Mouse (Mus musculus) urinary bladder, postnatal 36 days (tissue): ENCODE measurements around the gene Slc45a3.

Experiments used
- DNase-seq, 2 experiments: peaks; one replicate each; pipeline ENCODE4 v3.0.0; 2022; ENCODE audit warnings: low spot score in 2 of 2, mixed read lengths in 1 of 2

Gene Slc45a3

DNA sequence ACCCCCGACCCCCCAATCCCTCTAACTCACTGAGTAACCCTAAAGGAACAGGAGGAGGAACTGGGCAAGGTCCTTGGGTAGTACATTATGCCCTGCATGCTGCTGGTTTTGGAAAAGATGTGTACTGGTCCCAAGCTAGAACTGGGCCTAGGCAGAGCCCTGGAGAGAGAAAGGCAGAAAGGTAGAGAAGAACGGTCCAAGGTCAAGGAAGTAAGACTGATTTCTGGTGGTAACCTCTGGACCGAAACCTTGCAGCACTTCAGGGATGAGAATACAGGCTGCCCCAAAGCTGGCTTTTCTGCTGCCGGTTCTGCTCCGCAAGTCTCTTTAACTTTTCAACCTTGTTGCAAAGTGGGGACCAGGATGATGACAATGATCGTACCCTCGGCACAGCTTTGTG lies 1.8 kb downstream of the Slc45a3 start:
- no peak for DNase-seq

DNA sequence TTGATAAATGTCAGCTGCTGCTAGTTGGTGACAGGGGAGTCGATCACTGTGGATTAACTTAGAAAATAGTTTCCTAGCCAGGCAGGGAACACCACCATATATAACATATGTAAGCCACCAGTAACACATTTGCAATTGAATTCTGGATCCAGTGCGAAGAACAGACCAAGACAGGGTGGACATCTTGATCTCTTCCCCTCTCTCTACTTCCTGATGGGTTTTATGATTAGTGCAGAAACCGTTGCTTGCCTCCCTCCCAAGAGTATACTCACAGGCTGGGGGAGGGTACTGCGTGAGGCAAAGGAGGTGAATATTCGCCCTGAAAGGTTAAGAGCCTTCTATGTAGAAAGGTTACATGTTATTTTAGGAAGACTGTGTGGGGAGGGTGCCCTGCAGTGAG lies 3.1 kb downstream of the Slc45a3 start:
- DNase-seq, result no peak

DNA sequence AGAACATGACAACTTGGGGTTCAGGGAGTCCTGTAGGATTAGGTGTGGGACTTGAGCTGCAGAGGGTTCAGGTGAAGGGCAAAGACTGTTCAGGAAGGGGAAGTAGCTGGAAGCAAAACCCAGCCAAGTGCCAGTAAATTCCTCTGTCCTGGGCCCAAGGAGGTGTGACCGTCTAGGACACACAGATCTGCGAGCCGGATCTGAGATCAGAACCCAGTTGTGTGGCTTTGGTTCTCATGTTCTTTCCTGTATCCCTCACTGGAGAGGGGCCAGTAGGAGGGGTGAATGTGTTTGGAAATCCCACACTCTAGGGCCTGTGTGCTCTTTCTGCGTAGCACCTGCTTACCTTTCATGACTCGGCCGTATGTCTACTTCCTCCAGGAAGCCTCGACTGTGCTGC lies 4.6 kb downstream of the Slc45a3 start:
- no peak for DNase-seq

DNA sequence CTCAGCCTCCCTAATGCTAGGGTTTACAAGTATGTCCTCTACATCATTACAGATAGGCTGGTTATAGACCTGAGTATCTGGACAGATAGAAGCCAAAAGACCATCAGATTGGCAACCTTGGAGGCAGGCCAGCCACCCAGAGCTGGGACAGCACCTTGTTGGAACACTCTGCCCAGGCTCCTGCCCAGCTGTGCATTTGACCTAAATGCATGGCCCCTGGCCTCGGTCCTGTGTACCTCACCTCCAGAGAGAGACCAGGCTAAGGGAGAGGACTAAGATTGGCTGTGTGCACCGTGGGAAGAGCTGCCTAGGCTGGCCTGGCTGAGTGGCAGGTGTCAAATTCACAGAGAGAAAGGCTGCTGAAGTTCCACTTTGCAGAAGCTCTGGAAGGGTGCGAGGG lies 5.8 kb downstream of the Slc45a3 start:
- DNase-seq, result no peak

DNA sequence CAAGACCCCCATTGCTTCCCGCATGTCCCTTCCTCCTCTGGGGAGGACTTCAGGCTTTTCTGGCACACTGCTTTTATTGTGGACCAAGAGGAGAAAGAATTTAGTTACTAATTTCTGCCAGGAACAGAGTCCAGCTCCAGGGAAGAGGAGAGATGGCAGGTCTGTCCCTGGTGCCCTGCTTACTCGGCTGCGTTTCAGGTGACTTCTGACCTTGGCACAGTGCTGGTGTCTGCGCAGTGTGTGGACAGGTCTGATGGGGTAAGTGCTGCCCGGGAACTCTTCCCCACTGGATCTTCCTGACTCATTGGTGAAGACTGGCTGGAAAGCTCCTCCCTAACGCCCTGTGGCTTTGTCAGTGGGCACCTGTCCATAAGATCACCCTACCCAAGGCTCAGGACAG lies 6.2 kb downstream of the Slc45a3 start:
- DNase-seq, result no peak

DNA sequence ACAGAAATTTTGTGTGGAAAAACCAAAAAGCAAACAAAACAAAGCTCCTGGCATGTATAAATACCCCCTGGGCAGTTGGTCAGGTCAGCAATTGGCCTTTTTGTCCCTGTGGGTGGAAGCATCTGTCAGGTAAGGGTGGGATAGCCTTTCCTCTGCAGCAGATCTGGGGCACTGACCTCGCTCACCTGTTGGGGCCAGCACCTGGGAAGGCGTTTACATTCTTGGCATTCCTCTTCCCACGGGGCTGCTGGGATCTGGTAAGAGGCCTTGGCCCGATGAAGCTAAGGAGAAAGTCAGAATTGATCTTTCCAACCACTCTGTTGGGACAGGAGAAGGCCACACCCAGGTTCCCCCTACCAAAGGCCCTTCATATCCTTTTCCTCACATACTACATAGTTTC lies 7.1 kb downstream of the Slc45a3 start:
- no peak for DNase-seq

DNA sequence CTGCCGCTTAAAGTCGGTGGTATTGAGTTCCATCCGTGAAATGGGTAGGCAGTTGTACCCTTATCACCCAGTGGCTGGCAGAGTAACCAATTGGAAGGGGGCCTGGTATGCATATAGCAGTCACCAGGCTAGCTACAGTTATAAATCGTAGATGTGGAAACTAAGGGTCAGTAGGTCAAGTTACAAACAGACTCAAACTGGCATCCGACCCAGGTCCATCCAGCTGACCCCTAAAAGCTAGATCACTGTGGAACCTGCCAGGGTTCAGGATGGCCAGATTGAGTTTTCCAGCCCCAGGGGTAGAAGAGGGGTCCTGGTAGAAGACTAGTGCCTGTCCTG lies 7.5 kb downstream of the Slc45a3 start:
- DNase-seq, result no peak

DNA sequence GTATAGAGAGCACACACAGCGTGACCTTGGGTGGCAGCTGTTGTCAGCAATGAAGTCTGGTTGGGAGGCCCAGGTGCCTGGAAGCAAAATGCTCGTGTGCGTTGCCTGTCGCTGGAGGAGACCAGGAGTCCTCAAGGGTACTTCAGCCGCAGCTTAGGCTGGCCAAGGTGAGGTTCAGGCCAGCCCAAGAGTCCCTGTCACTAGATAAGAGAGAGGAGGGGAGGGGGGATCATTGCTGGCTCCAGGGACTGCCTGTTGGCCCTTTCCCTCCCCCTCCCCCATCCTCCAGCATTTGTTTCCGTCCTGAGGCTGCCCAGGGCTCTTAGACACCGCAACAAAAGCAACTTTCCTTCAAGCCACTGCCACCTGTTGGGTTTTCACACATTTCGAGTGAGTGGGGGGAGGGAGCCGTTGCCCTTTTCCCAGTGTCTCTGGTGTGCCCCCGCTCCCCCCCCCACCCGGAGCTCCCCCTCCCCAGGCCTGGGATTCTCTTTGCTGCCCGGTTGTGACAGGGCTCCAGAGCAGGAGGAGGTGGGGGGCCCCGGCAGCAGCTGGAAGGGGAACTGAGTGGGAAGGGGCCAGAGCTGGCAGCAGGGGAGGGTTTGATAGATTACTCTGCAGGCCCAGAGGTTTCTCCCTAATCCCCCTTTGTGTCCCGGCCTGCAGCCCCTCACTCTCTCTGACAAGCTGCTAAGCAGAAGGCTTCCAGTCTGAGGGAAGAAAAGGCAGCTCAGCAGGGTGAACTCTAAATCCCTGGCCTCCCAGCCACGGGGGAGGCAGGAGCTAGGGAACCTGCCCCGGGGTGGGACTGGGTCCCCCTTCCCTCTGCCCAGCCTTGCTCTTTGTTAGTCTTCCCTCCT lies 8.1 kb downstream of the Slc45a3 start:
- DNase-seq, result no peak

DNA sequence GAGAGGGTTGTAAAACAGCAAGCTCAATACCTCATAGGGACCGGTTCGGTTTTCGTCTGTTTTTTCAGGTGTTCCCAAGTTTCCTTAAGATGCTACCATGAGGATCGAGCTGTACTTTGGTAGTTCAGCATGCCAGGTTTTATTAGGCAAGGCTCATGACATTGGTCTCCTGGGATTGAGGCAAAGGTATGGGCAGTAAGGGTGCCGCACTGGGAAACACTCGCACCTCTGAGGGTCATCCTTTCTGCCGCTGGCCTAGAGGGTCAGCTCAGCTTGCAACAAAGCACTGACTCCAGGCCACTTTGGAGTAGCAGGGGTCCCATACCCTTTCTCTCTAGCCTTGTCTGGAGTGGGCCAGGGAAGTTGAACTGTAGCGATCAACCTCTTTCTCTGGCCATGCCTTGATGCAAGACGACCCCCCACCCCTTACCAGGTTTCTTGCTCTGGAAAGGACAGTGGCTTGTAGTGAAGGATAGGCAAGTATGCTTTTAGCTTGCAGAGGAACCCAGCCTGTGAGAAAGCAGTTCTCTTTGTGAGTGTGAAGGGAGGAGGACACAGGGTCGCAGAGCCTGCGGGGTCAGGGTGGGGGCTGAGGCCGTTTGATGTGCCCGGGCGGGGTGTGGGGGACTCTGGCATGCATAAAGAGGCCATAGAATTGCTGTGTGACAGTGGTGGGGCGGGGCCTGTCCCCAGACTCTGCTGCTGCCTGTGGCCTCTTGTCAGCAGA lies 9.2 kb downstream of the Slc45a3 start:
- DNase-seq, result no peak

DNA sequence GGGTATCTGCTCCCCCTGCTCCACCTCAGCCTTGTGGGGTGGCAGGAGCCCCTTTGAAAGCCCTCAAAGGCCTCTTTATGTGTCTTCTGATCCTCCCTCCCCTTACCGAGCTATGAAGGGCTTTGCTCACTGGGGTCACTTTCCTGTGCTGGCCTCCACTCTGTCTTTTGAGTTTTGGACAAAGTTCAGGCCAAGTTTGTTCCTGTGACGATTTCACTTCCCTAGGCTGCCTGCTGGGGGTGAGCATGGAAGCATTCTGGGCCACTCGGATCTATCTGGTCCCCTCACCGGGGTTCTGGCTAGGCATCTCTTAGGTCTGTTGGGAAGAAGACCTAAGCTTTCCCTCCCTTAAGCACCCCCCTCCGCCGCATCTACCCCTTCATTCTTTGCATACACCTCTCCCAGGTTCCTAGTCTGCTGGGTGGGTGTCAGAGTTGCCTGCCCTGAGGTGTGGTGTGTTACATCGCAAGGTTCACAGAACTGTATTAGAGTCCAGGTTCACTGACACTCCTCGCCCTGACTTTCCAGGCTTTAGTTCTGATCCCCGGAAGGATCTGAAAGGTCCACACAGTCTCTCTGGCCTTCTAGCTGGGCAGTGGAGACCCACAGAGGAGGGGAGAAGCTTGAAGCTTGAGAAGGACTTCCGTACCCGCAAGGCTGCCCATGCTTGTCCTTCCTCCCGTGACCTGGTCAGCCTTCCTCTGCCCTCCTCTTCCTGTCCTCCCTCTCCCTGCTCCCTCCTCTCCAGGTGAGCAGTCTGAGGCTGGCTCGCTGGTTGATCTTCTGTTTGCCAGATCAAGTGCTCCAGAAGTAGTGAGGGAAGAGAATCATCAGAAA lies 9.9 kb downstream of the Slc45a3 start:
- DNase-seq, result no peak

DNA sequence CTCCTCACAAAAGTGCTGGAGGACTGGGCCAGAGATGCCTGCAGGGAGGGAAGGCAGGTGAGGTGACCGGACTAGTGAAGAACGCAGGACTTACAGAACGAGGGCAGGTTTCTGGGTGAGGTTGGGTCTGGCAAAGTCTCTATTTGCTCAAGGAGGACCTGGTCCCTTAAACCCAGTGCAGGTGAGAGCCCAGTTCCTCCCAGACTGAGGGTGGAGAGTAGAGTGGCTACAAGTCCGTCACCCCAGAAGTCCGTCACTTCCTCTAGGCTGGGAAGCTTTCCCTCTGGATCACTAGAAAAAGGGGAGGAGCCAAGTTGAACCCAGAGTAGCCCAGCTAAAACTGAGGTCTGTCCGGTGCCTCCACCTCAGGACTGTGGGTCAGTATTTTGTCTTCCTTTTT lies 11.2 kb downstream of the Slc45a3 start:
- no peak for DNase-seq

DNA sequence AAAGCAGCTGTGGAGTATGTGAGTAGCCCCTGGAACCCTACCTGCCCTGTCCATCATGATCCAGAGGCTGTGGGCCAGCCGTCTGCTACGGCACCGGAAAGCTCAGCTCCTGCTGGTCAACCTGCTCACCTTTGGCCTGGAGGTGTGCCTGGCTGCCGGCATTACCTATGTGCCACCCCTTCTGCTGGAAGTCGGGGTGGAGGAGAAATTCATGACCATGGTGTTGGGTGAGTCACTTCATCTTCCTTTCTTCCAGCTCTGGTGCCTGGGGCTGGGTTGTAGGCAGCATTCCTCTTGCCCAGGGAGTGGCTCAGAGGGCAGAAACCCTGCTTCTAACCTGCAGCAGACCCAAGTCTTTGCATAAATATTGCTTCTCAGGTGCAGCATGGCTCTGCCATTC lies 14.1 kb downstream of the Slc45a3 start:
- peak; percentile 15 to 25 for DNase-seq

DNA sequence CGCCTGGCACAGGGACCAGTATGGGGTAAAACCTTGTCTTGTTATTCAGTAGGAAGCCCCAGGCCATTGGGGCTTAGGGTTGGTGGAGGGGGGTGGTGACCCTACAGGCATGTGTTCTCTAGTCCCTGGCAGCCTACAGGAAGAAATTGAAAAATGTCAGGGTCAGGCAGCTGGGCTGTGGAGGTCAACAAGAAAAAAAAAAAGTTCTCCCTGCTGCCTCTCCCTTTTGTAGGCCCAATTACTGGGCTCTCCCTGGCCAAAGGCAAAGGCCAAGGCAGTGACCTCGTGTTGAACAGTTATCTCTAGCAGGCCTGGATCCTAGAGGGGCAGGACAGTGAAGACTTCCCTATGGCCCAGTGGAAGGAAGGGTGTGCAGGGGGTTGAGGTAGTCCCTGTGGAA lies 17.7 kb downstream of the Slc45a3 start:
- no peak for DNase-seq

DNA sequence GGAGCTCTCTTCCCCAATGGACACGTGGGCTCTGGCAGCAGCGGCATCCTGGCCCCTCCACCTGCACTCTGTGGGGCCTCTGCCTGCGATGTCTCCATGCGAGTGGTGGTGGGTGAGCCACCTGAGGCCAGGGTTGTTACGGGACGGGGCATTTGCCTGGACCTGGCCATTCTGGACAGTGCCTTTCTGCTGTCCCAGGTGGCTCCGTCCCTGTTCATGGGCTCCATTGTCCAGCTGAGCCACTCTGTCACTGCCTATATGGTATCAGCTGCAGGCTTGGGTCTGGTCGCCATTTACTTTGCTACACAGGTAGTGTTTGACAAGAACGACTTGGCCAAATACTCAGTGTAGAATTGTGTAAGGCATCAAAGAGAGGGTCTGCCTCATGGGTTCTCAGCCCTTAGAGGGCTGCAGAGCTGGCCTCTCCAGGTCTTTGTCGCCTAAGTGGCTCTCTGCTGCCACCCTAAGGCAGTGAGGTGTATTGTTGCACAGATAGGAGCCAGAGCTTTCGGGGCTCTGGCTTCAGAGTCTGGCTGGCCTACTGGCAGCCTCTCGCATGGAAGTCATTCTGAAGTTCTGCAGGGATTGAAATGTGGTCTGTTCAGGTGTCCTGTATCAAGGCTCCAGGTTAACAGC lies 18.7 kb downstream of the Slc45a3 start:
- DNase-seq, result peak; percentile 66 to 69

DNA sequence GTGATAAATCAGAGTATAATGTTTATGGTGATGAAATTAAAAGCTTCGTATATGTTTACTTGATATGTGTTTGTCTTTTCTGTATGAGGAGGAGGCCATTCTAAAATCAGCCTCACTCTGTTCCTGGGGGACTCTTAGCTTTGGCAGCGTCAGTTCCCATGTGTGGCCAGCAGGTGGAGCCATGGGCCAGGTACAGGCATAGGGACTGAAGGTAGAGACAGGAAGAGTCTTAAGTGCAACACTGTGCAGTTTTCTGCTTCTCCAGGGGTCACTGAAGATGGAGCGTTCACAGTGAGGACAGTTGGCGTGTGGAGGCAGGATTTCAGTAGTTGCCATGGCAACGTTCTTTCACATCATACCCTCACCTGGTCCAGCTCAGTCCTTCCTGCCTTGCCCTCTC lies 20.1 kb downstream of the Slc45a3 start:
- peak; percentile 67 to 75 for DNase-seq

DNA sequence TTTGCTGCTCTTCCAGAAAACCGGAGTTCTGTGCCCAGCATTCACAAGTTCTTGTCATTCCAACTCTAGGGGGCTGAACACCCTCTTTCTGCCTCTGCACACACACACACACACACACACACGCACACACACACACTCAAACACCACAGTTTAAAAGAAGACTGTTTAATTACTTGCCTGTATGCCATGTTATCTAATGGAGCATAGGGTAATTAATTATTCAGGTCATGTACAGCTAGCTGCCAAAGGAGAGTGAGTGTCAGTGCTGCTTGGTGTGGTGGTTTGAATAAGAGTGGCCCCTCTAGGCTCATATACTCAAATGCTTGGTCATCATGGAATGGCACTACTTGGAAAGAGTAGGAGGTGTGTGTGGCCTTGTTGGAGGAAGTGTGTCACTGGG lies 21.0 kb downstream of the Slc45a3 start:
- no peak for DNase-seq

DNA sequence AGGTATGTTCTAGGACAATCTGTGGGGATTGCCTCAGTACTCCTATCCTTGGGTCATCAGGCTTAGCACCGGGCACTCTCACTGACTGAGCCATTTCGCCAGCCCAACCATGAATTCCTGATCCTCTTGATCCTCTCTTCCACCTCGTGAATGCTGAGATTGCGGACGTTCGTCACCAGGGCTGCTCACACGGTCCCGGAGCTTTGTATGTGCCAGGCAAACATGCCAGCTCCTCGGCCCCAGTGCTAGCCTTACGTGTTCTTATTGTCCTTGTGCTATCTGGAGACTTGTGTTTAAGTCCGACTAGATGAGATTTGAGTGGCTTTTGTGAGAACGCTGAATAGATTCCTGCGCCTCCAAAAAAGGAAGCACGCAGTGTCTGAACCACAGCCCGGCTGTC lies 24.7 kb downstream of the Slc45a3 start:
- no peak for DNase-seq

DNA sequence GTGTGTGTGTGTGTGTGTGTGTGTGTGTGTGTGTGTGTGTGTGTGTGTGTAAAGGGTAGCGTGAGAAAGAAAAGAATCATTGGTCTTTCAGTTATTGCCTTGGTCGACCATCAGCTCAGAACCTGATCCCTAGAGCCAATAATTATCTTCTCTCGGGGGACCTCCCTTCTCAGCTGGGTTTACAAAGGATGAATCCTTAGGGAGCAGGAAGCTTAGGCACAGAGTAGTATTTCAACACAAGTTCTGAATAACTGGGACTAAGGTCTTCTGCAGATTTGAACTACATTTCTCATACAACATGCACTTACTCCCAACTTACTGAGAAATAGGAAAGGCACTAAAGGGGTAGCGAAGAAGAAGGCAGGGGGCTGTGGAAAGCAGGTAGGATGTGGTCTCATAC lies 26.7 kb downstream of the Slc45a3 start:
- DNase-seq, result no peak

DNA sequence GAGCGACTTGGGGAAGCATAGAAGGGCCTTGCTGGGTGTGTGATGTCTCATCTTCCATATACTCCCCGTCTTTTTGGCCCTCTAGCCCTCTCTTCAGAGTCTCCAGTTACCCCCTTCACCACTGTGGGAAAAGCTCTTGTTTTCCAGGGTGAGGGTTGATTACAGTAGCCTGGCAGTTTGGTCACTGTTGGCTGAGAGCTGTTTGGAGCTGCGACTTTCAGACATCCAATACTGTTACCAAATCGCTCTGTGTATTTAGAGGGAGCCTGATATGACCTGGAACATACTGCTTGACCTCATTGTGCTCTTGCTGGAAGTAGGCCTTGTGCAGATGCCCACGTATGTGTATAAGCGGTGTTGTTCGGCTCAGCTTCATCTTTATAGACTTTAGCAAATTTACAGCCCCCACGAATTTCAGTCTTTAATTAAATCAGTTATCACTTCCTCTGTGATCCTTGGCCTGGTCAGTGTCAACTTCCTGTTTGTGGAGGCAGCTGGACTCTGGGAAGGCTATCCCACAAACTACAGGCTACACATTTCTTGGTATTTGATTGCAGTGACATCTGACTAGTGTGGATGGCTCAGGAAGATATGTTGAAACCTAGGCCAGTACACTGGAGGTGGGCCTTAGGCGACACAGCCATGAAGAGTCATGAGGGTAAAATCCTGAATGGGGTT lies 27.5 kb downstream of the Slc45a3 start:
- no peak for DNase-seq

DNA sequence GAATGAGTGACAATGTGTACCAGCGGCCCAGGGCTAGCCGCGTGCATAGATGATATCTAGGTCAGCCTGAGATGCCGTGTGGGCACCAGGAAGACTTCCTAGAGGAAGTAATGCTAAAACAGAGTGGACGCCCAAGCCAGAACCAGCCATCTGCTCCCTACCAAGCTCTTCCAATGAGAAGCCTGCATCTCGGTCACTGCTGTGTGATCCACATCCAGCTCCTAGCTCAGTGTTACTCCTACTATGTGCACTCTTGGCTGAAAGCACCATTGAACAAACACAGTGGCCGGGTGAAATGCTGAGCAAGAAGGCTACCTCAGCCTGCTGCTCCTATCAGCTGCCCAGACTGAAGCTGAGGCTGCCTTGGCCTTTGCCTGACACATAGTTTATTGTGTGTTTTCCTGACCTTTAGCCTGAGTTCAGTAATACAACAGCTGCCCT lies 29.8 kb downstream of the Slc45a3 start:
- no peak for DNase-seq
